Mouse (Mus musculus) embryonic facial prominence, embryonic 14.5 days (tissue): Measurements from ENCODE around the gene Hist2h2ac. TPM values are rescaled to one million over a fixed set of nuclear protein-coding genes. Genes with fewer than 3 reads are reported as not detected.
A peak's percentile ranks its signal among the peaks of the same experiment; 100 is the strongest.
"Not testable (repeated sequence)": the region's sequence is repeated elsewhere in the genome, so short reads cannot be mapped to it uniquely, and the experiment has no call there.

Source experiments
- ATAC-seq: fragments of 200-750 bp; cut with Nextera tagmentation; 2 replicates; pipeline ENCODE4 v1.8.0; 2017; ENCODE audit warnings: low read depth, moderate number of reproducible peaks, moderate TSS enrichment
- DNase-seq: peaks from one replicate; pipeline ENCODE4 v3.0.0-alpha.2; 2015; ENCODE audit warnings: low spot score
- H3K27ac ChIP-seq: fragments of 300-500 bp; sonication (generic); replicated peaks from 2 replicates; pipeline ENCODE4 v1.5.1; 2014; ENCODE audit warnings: low read depth, mild to moderate bottlenecking, low read length, moderate library complexity
- H3K27me3 ChIP-seq: fragments of 300-500 bp; sonication (generic); replicated peaks from 2 replicates; pipeline ENCODE4 v1.6.1; 2014; ENCODE audit warnings: low read length; ENCODE audit not compliant: control insufficient read depth, insufficient read depth
- H3K36me3 ChIP-seq: fragments of 300-500 bp; sonication (generic); 2 replicates; pipeline ENCODE4 v1.6.1; 2014; ENCODE audit warnings: low read length, mixed read lengths; ENCODE audit not compliant: control insufficient read depth, insufficient read depth
- H3K4me1 ChIP-seq: fragments of 300-500 bp; sonication (generic); 2 replicates; pipeline ENCODE4 v1.6.1; 2014; ENCODE audit warnings: antibody characterized with exemption, low read length; ENCODE audit not compliant: control insufficient read depth, insufficient read depth
- H3K4me2 ChIP-seq: fragments of 300-500 bp; sonication (generic); 2 replicates; pipeline ENCODE4 v1.6.1; 2014; ENCODE audit warnings: low read depth, mild to moderate bottlenecking, low read length, moderate library complexity, mixed read lengths
- H3K4me3 ChIP-seq: fragments of 300-500 bp; sonication (generic); 2 replicates; pipeline ENCODE4 v1.5.1; 2014; ENCODE audit warnings: low read depth, mild to moderate bottlenecking, low read length
- H3K9ac ChIP-seq: fragments of 300-500 bp; sonication (generic); 2 replicates; pipeline ENCODE4 v1.6.1; 2014; ENCODE audit warnings: low read depth, mild to moderate bottlenecking, low read length, moderate library complexity, mixed read lengths
- H3K9me3 ChIP-seq: fragments of 300-500 bp; sonication (generic); 2 replicates; pipeline ENCODE4 v1.6.1; 2016; ENCODE audit warnings: low read length; ENCODE audit not compliant: control insufficient read depth
- WGBS: fragments of 180-500 bp; shearing (Covaris S2); extraction: QIAGEN DNeasy Blood & Tissue Kit; methylation state at CpG from one replicate; pipeline ENCODE4 v1.1.7; 2014; 5-methylcytosine and 5-hydroxymethylcytosine counted together
- polyA plus RNA-seq: library from polyadenylated mRNA; unstranded; fragments of >200 nt; fragmentation: Nextera tagmentation; extraction: Ambion mirVana; gene quantifications from 2 replicates; pipeline ENCODE4 v1.2.1, GENCODE M21; 2014

The Hist2h2ac gene
- polyA plus RNA-seq, 1 experiment from 2014 or later, result 8.4 TPM

DNA sequence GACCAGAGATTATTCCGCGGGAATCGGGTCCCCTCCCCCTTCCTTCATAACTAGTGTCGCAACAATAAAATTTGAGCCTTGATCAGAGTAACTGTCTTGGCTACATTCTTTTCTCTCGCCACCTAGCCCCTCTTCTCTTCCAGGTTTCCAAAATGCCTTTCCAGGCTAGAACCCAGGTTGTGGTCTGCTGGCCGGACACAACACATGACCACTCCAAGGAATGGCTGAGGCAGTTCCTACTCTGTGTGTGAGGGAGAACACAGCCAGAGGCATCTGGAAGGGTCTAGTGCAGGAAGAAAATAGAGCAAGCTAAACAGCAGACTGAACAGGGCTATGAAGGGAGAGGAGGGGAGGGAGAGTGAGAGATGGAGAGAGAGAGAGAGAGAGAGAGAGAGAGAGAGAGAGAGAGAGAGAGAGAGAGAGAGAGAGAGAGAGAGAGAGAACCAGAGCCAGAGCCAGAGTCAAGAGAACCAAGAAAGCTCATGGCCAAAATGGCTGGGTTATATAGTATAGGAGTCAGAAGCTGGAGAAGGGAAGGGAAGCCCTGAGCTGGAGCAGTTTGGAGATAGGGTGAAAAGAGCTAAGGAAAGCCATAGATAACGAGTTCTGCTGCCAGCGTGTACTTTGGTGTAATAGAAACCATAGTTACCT lies 22.0 kb downstream of the Hist2h2ac start:
- not testable (repeated sequence) for H3K27ac ChIP-seq, DNase-seq, ATAC-seq, H3K9ac ChIP-seq, H3K27me3 ChIP-seq, H3K9me3 ChIP-seq, H3K36me3 ChIP-seq, H3K4me3 ChIP-seq
- H3K4me1 ChIP-seq, result peaks cover 13% of the 10 kb centered on the region
- 29% methylated on average over 6 of the region's 8 CpGs for WGBS
- peak overlapping the region; percentile 91 for H3K4me2 ChIP-seq

DNA sequence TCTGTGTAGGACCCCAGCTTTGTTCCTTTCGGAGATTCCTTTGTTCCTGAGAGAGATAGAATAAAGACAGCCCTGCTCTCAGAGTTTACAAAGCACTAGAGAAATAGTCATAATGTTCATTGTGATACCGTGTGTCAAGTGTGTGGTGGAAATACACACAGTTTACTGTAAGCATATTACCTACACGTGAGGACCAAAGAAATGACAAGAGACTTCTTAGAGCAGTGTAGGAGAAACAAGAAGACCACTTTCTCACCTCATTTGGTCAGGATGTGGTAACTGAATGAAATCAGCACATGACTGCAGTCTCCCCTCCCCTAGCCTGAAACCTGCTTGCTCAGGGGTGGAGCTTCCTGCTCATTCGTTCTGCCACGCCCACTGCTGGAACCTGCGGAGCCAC lies 22.5 kb downstream of the Hist2h2ac start:
- H3K4me2 ChIP-seq, result peak overlapping the region; percentile 91
- H3K4me3 ChIP-seq, result peak overlapping the region; percentile 77
- 0 out of 2 replicates have a peak overlapping the region, but pooled peaks have one; percentile 44 for H3K27ac ChIP-seq
- ATAC-seq (peak; percentile 27; the same call in 1 of the 2 replicates), DNase-seq (no peak)
- WGBS, result 6% methylated on average over 4 of the region's 6 CpGs
- H3K4me1 ChIP-seq, result peaks cover 13% of the 10 kb centered on the region
- peak overlapping the region; percentile 52 for H3K9ac ChIP-seq
- H3K36me3 ChIP-seq, result no peaks in the 10 kb centered on the region
- no peaks in the 10 kb centered on the region for H3K27me3 ChIP-seq
- no peaks in the 10 kb centered on the region for H3K9me3 ChIP-seq

DNA sequence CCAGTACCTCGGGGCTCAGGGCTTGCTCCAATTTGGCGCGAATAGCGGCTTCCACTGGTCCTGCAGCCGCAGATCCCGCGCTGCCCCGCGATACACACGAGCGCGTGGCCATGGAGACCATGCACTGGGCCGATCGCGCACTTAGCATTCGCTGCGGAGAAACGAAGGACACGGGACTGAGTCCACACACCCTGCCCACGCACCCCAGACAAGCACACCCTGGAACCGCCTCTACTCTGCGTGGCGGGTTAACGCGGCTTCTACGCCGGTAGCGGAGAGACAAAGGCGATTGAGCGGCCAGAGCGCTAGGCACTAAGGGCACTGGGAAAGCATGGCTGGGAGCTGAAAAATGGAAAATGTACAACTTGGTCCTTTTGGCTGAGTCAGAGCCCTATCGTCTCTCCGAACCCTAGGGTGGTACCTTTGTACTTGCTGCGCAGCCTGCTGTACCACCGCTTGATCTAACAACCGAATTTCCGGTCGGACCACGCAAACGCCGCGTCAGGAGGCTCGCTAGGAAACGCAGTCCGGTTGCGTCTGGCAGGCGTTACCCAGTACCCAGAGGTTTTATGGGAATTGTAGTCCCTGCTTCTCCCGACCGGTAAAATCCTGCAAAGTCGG lies 23.4 kb downstream of the Hist2h2ac start:
- H3K36me3 ChIP-seq, result no peaks in the 10 kb centered on the region
- H3K9me3 ChIP-seq, result no peaks in the 10 kb centered on the region
- no peaks in the 10 kb centered on the region for H3K27me3 ChIP-seq
- ATAC-seq, result peak; percentile 95
- H3K4me3 ChIP-seq, result peak overlapping the region; percentile 77
- peak; percentile 97 for DNase-seq
- H3K27ac ChIP-seq, result peak overlapping the region; percentile 98
- H3K4me1 ChIP-seq, result peaks cover 13% of the 10 kb centered on the region
- H3K4me2 ChIP-seq, result peak overlapping the region; percentile 91
- under 1% methylated on average over 50 of the region's 50 CpGs for WGBS
- H3K9ac ChIP-seq, result peak overlapping the region; percentile 89

DNA sequence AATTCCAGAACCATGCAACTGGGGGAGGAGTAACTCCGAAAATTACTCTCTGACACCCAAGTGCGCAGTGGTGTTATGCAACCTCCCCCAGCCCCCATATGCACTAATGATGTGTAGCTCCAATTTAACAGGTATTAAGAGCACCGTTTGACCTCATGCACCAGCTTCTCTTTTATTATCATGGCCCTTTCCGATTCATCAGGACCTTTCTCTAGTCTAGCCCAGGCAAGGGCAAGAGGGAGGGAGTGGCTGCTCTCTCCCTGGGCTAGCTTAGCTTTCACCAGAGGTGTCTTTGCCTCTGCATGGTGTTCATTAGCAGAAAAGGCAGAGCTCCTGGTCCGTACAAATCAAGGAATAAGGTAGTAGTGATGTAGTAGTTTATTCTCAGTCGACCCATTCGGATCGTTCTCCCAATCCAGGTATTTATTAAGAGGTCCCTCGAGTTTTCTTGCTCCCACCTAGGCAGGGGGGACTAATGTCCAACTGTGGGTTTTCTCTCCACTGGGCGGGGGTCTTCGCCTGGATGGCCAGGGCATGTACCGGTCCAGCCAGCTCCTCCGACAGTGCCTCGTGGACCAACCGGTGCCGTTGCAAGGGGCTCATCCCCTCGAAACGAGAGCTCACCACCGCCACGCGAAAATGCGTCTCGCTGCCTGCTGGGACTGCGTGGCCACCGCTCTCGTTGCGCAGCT lies 24.1 kb downstream of the Hist2h2ac start:
- DNase-seq (no peak), ATAC-seq (no peak; the same call in 1 of the 2 replicates)
- Histone ChIP-seq H3K36me3 (no peaks in the 10 kb centered on the region), H3K27me3 (no peaks in the 10 kb centered on the region), H3K4me1 (peaks cover 13% of the 10 kb centered on the region), H3K4me3 (peak overlapping the region; percentile 77), H3K4me2 (peak overlapping the region; percentile 91), H3K9ac (peak overlapping the region; percentile 89), H3K9me3 (no peaks in the 10 kb centered on the region), H3K27ac (peak overlapping the region; percentile 98)
- 16% methylated on average over 27 of the region's 27 CpGs for WGBS

DNA sequence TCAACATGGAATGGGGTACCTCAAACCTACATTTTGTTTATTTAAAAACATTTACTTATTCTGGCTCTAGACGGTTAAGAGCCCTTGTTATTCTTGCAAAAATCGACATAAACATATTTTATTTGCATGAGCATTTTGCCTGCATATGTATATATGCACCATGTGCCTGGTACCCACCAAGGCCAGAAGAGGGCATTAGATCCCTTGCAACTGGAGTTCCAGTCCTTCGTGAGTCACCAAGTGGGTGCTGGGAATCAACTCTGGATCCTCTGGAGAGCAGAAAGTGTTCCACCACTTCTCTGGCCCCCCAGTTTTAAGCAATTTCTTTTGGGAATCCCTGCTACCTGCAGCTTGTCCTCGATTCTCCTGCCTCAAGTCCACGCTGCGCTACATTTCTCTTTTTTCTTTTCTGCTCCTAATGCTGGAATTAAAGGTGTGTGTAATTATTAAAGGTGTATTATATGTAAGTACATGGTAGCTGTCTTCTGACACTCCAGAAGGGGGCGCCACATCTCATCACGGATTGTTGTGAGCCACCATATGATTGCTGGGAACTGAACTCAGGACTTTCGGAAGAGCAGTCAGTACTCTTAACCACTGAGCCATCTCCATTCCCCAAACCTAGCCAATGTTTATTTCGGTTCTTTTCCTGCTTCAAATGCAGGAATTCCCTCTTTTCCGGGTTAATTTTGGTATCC lies 24.9 kb downstream of the Hist2h2ac start:
- Histone ChIP-seq H3K9ac (no peak overlapping the region), H3K36me3 (peaks cover under 1% of the 10 kb centered on the region; the same call in 1 of the 2 replicates), H3K27me3 (no peaks in the 10 kb centered on the region), H3K9me3 (no peaks in the 10 kb centered on the region), H3K4me1 (peaks cover 13% of the 10 kb centered on the region), H3K4me3 (no peak overlapping the region), H3K4me2 (peak overlapping the region; percentile 91; the same call in 1 of the 2 replicates), H3K27ac (no peak overlapping the region)
- ATAC-seq (no peak), DNase-seq (no peak)
- 92% methylated on average over 11 of the region's 11 CpGs for WGBS

DNA sequence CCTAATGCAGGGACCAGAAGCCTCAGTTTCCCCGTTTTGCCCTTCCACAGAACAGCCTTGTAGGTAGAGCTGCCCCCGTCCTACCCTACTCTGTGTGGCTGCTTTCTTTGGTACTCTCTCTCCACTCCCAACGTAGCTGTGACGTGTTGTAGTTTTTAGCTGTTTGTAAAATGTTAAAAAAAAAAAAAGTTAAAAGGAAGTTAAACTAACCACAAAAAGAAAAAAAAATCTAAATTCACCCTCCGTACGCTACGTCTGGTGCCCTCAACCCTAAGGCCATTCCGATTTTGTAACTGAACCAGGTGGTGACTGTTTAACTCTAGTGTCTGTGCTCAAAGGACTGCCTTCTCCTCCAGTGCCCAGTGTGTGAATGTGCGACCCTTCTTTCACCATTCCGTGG lies 25.7 kb downstream of the Hist2h2ac start:
- Histone ChIP-seq H3K4me2 (no peak overlapping the region), H3K9ac (no peak overlapping the region), H3K4me3 (no peak overlapping the region), H3K36me3 (peaks cover 7% of the 10 kb centered on the region), H3K9me3 (no peaks in the 10 kb centered on the region), H3K27ac (no peak overlapping the region), H3K27me3 (no peaks in the 10 kb centered on the region), H3K4me1 (peaks cover 13% of the 10 kb centered on the region)
- ATAC-seq (no peak), DNase-seq (no peak)
- 82% methylated on average over 10 of the region's 10 CpGs for WGBS

DNA sequence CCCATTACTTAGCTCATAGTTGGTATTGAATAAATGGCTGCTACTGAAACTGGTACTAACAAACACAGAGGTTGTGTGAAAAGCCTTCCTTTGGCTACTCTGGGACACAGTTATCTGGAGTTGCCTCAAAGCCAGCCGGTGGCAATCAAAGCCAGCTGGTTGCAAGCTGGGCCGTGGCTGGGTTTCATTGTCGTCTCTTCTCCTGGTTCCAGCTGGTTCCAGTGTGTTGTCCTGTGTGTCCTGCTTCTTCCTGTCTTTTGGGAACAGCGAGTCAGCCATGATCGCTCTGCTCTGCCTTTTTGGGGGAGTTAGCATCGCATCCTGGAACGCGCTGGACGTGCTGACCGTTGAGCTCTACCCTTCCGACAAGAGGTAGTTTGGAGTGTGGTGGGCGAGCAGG lies 27.7 kb downstream of the Hist2h2ac start:
- no peaks in the 10 kb centered on the region for H3K27me3 ChIP-seq
- WGBS, result 48% methylated on average over 12 of the region's 12 CpGs
- peaks cover 10% of the 10 kb centered on the region for H3K4me1 ChIP-seq
- DNase-seq (no peak), ATAC-seq (no peak)
- no peak overlapping the region for H3K27ac ChIP-seq
- peak overlapping the region; percentile 16; the same call in 1 of the 2 replicates for H3K4me2 ChIP-seq
- H3K36me3 ChIP-seq, result peaks cover 7% of the 10 kb centered on the region
- H3K9me3 ChIP-seq, result no peaks in the 10 kb centered on the region
- no peak overlapping the region for H3K4me3 ChIP-seq
- no peak overlapping the region for H3K9ac ChIP-seq

DNA sequence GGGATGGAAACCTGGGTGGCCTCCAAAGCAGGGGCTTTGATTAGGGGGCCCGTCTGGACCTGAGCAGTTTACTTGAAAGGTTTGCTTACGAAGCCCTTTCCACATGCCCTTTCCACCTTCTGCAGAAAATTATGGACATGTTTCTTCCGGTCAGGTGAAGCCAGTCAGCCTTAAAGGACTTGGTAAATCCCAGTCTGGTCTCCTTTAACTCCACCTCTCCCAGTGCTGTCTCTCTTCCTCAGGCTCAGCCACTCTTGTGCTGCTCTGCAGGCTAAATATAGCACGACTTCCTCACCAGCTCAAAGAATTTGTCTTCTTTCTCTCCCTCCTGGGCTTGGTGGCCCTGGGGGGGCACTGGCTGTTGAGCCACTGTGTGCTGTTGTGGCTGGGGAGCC lies 38.3 kb downstream of the Hist2h2ac start:
- Histone ChIP-seq H3K9me3 (no peaks in the 10 kb centered on the region), H3K4me1 (peaks cover 13% of the 10 kb centered on the region), H3K36me3 (peaks cover 13% of the 10 kb centered on the region), H3K27me3 (no peaks in the 10 kb centered on the region), H3K4me2 (peak overlapping the region; percentile 81), H3K9ac (0 out of 2 replicates have a peak overlapping the region, but pooled peaks have one; percentile 28), H3K27ac (no peak overlapping the region), H3K4me3 (peak overlapping the region; percentile 58; the same call in 1 of the 2 replicates)
- no peak for ATAC-seq
- 23% methylated on average over 4 of the region's 4 CpGs for WGBS
- no peak for DNase-seq
